Mouse (Mus musculus) G1E (cell line): Measurements from ENCODE around the gene Gnas.

ENCODE experiments used
- CTCF ChIP-seq: IDR thresholded peaks from 2 replicates; pipeline ENCODE4 v1.5.1; 2012; ENCODE audit warnings: low read depth, low read length, inconsistent platforms, mixed read lengths
- GATA1 ChIP-seq: IDR thresholded peaks from 2 replicates; pipeline ENCODE4 v1.6.1; 2012; ENCODE audit warnings: borderline replicate concordance, low read length, inconsistent platforms, mixed read lengths
- POLR2AphosphoS5 ChIP-seq: IDR thresholded peaks from 2 replicates; pipeline ENCODE4 v1.6.1; 2012; ENCODE audit warnings: low read depth, low read length, inconsistent platforms; ENCODE audit not compliant: insufficient replicate concordance
- TAL1 ChIP-seq: conservative IDR thresholded peaks from 2 replicates; pipeline ENCODE4 v1.6.1; 2012; ENCODE audit warnings: low read depth, low read length, inconsistent platforms, mixed read lengths

DNA sequence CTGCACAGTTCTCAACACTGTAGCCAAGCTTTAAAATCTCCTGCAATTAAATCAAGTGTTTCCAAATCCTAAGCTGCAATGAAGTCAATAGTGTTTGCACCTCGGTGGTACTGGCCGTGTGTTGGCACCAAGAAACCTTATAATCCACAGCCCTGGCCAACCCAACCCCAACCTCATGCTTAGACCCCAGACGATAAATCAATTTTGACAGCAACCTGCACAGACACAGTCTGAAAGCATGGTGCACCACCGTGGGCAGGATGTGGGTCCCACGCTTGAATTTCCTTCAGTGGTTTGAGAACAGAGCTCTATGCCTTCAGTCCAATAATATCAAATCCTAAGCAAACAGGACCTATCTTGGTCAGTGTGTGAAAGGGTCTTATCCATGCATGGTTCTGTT lies 41.7 kb upstream of the Gnas start:
- TF ChIP-seq TAL1, result no peak
- TF ChIP-seq POLR2AphosphoS5, result no peak
- TF ChIP-seq CTCF, result no peak
- TF ChIP-seq GATA1, result no peak
